Mouse (Mus musculus) G1E (cell line): ENCODE results near the gene Dock4.

Source experiments
- CTCF ChIP-seq: IDR thresholded peaks from 2 replicates; pipeline ENCODE4 v1.5.1; 2012; ENCODE audit warnings: low read depth, low read length, inconsistent platforms, mixed read lengths
- GATA1 ChIP-seq: IDR thresholded peaks from 2 replicates; pipeline ENCODE4 v1.6.1; 2012; ENCODE audit warnings: borderline replicate concordance, low read length, inconsistent platforms, mixed read lengths
- TAL1 ChIP-seq: conservative IDR thresholded peaks from 2 replicates; pipeline ENCODE4 v1.6.1; 2012; ENCODE audit warnings: low read depth, low read length, inconsistent platforms, mixed read lengths

GRCm38 (mm10) chr12:40553929-40554328, 108.2 kb downstream of the Dock4 start:
- TF ChIP-seq CTCF (no peak), TAL1 (no peak), GATA1 (no peak)
